Mouse (Mus musculus) brown adipose tissue, adult 24 weeks (tissue): Measurements from ENCODE around the gene Capns1. TPM values are rescaled to one million over a fixed set of nuclear protein-coding genes. Genes with fewer than 3 reads are reported as not detected.
"Not testable (repeated sequence)": the region's sequence is repeated elsewhere in the genome, so short reads cannot be mapped to it uniquely, and the experiment has no call there.

Experiments used
- H3K27ac ChIP-seq: fragments of 200-500 bp; replicated peaks from 2 replicates; pipeline ENCODE4 v1.5.1; 2012; ENCODE audit warnings: low read depth, mild to moderate bottlenecking, low read length
- H3K4me1 ChIP-seq: fragments of 200-500 bp; 2 replicates; pipeline ENCODE4 v1.6.1; 2012; ENCODE audit warnings: low read length, mixed read lengths; ENCODE audit not compliant: control insufficient read depth, insufficient read depth, insufficient read length
- H3K4me3 ChIP-seq: fragments of 200-500 bp; 2 replicates; pipeline ENCODE4 v1.5.1; 2012; ENCODE audit warnings: low read depth, mild to moderate bottlenecking, low read length, moderate library complexity; ENCODE audit not compliant: insufficient read depth
- polyA plus RNA-seq: library from polyadenylated mRNA; stranded (reverse); fragments of >200 nt; gene quantifications from 2 replicates; pipeline ENCODE4 v1.2.4, GENCODE M21; 2012; ENCODE audit not compliant: missing spikeins, insufficient read depth, insufficient read length

Gene Capns1
- polyA plus RNA-seq, 1 experiment, result 708 TPM

DNA sequence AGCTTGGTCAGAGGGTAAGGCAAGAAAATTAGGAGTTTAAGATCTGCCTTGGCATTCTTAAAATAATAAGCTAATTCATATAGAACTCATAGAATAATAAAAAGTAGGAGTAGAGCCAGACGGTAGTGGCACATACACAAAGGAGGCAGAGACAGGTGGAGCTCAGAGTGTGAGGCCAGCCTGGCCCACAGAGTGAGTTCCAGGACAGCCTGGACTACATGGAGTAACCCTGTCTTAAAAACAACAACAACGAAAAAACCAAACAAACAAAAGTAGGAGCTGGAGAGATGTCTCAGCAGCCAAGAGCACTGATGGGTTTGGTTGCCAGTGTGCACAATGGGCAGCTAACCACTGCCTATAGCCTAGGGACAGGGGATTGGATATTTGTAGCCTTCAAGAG is 18.7 kb upstream of the Capns1 start:
- no peaks in the 10 kb centered on the region; the same call in 1 of the 2 replicates for H3K4me1 ChIP-seq
- H3K27ac ChIP-seq, result no peak overlapping the region
- H3K4me3 ChIP-seq, result no peak overlapping the region

DNA sequence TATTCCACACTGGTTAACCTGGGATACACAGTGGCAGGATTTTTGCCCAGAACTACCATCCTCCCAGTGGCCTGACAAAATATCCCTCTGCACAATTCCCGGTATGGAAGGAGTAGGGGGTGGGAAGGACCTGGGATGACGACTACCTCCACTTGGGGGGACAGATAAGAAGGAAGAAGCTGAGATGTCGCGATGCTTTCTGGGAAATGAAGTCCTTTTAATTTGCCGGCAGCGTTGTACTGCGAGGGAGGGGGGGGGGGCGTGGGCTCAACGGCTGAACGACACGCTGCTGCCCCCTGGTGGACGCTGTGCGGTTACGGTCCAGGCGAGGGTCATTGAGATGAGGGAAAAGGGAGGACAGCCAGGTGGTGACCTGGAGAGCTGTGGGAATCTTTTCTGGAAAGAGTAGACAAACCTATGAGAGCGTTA is 18.1 kb upstream of the Capns1 start:
- Histone ChIP-seq H3K4me3 (peak overlapping the region; percentile 32; the same call in 1 of the 2 replicates), H3K4me1 (no peaks in the 10 kb centered on the region; the same call in 1 of the 2 replicates), H3K27ac (peak overlapping the region; percentile 66)

DNA sequence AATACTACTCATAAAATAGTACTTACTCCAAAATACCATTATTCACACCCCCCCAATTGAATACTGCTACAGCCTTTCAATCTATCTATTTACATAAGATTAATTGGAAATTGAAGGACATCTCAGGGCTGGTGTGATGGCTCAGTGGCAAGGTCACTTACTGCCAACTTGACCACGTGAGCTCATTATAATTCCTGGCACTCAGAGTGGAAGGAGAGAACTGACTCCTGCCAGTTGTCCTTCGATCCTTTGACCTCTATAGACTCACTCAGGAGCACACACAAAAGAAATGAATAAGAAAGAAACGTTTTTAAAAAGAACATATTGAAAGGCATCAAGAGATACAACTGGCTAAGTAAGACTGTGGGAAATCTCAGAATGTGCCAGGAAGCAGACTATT is 17.3 kb upstream of the Capns1 start:
- H3K4me1 ChIP-seq, result no peaks in the 10 kb centered on the region; the same call in 1 of the 2 replicates
- no peak overlapping the region for H3K27ac ChIP-seq
- H3K4me3 ChIP-seq, result no peak overlapping the region

DNA sequence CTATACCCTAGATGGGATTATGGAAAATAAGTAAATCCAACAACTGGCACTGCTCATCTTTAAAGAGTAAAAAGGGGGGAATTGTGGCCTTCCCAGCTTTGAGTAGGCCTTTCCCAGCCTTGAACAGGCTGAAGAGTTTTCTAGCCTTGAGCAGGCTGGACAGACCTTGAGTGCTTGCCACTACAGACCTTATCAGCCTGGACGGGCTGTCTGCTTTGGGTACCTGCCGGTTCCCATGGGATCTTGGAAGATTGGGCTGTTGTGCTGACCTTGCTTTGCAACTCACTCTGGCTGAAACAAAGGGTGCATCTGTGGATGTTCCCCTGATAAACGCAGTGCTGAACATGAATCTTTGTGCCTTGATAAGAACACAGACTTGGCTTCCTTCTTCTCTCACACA is 15.3 kb upstream of the Capns1 start:
- Histone ChIP-seq H3K4me1 (no peaks in the 10 kb centered on the region), H3K4me3 (no peak overlapping the region), H3K27ac (no peak overlapping the region)

DNA sequence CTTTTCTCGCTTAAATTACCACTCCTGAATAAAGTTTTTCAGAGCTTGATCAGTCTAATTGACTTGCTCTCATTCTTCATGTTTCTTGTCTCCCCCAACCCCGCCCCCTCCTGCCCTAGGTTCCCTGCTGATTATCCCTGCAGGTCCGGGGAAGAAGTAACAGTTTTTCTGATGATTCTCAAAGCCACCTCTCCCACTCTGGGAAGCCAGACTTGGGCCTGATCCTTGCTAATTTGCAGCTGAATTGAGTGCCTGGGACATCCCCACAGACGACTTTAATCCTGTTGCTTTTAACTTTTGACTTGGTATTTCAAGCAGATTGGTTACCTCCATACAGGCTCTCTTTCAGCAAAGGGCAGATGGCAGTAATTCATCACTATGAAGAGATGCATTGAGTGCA is 12.4 kb upstream of the Capns1 start:
- H3K4me3 ChIP-seq, result no peak overlapping the region
- H3K4me1 ChIP-seq, result no peaks in the 10 kb centered on the region
- H3K27ac ChIP-seq, result no peak overlapping the region

DNA sequence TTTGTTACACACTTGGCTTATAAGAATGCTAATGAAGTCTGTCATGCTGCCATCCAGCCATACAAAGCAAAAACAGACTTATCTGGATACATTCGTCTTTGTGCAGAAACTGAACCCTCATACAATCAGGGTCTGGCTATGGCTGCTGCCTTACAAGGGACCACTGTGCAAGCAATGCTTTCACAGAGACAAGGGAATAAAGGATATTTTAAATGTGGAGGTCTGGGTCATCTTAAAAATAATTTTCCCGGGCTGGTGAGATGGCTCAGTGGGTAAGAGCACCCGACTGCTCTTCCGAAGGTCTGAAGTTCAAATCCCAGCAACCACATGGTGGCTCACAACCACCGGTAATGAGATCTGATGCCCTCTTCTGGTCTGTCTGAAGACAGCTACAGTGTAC is 7.8 kb upstream of the Capns1 start:
- H3K27ac ChIP-seq, H3K4me3 ChIP-seq, H3K4me1 ChIP-seq: not testable (repeated sequence)

DNA sequence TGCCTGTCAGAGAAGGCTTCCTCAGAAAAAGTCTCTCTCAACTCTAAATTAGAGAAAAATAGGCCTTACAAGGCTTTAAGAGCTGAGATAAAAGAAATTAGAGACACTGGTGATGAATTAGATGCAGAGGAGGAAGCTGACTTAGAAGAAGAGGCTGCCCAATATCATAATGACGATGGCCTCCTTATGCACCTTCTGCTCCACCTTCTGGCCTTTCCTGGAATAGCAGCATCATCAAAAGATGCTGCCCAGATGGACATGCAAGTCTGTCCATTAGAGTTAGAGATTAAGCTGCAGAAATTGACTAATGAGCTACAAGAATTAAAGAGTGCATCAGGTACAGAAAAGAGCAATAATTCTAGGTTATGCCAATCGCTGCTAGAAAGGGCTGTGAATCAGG is 6.8 kb upstream of the Capns1 start:
- Histone ChIP-seq H3K27ac (no peak overlapping the region), H3K4me1 (no peaks in the 10 kb centered on the region), H3K4me3 (no peak overlapping the region)

DNA sequence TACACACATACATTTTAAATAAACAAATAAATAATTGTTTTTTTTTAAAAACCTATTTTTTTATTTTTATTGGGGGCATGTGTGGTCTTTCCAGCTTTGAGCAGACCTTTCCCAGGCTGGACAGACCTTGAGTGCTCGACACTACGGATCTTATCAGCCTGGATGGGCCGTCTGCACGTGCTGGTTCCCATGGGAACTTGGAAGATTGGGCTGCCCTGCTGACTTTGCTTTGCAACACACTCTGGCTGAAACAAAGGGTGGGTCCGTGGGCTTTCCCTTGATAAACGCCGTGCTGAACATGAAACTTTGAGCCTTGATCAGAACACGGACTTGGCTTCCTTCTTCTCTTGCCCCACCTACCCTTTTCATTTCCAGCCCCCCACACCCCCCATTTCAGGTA is 5.8 kb upstream of the Capns1 start:
- Histone ChIP-seq H3K4me1 (no peaks in the 10 kb centered on the region), H3K4me3 (no peak overlapping the region), H3K27ac (no peak overlapping the region)

DNA sequence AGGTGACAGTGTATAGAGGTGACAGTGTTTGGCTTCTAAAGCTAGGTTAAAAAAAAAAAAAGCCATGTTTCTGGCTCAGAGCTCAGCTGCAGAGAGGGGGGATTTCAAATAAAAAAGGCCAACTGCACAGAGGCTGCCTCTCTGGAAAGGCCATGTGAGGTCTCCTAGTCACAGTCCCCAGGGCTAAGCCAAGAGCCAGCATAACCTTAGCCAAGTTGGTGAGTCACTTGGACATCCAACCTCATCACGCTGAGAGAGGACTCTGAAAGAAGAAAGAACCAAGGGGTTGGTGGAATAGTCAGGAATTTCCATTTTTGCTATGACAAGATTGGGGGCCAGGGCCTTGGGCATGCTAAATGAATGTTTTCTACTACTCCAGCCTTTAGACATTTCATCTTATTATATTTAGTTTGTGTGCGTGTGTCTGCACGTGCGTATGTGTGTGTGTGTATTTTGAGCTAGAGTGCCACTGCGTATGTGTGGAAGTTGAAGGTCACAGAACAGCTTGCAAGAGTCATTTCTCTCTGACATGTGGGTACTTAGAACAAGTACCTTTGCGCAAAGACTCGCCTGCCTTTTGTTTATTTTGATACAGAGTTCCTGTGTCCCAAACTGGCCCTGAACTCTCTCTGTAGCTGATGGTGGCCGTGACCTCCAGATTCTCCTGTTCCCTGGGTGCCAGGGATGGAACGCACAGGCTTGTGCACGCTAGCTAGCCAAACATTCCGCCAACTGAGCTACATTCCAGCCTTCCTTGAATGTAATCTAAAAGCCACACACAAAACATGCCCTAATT is 4.5 kb upstream of the Capns1 start:
- Histone ChIP-seq H3K4me3 (no peak overlapping the region), H3K27ac (peak overlapping the region; percentile 87), H3K4me1 (0 out of 2 replicates have a peak, but pooled peaks cover 1% of the 10 kb centered on the region)

DNA sequence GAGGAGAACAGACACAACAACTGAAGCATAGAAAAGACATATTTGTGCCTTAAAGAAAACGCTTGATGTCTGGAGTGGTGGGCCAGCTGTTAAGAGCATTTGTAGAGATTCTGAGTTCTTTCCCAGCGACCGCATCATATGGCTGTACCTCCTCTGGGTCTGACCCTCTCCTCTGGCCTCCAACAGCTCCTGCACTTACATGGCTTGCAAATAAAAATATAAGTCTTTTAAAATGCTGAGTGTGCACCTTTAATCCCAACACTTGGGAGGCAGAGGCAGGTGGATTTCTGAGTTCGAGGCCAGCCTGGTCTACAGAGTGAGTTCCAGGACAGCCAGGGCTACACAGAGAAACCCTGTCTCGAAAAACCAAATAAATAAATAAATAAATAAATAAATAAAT is 2.0 kb upstream of the Capns1 start:
- H3K4me3 ChIP-seq, H3K27ac ChIP-seq, H3K4me1 ChIP-seq: not testable (repeated sequence)

DNA sequence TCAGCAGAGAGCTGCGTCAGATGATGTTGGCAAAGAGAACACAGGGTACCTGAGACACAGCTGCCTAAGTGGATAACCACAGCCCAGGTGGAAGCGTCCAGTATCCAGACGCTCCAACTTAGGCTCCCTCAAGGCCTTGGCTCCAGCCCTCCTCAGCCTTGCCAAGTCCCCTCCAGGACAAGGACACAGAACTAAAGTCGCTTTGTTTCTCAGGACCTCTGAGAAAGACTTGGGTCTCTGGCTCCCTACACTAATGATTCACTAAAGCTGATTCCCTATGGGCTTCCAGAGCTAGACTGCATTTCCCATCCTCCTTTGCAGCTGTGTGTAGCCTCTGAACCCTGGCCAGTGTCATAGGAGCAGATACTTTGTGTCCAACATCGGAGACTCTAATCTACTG is 1.6 kb upstream of the Capns1 start:
- Histone ChIP-seq H3K27ac (no peak overlapping the region), H3K4me3 (no peak overlapping the region), H3K4me1 (0 out of 2 replicates have a peak, but pooled peaks cover 6% of the 10 kb centered on the region)

DNA sequence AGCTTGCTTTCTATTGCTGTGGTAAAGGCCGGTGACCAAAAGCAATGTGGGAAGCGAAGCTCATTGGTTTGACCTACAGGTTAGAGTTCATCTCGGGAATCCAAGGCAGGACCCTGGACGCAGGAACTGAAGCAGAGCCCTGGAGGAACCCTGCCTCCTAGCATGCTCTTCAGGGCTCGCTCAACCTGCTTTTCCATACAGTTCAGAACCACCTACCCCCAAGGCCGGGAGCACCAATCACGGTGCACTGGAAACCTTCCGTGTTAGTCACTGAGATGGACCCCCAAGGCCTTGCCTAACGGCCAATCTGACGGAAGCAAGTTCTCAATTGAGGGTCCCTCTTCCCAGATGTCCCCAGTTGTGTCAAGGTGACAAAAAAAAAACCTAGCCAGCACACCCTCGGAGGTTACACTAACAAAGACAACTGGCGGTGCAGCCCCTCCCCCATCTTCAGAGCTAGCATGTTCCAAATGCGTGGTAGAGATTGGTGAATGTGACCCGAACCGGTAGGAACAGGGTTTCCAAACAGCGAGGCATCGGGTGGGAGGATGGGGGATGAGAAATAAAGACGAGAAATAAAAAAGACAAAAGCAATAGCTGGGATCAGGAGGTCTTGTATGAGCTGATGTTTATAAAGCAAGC is 1.0 kb upstream of the Capns1 start:
- H3K27ac ChIP-seq, result no peak overlapping the region

DNA sequence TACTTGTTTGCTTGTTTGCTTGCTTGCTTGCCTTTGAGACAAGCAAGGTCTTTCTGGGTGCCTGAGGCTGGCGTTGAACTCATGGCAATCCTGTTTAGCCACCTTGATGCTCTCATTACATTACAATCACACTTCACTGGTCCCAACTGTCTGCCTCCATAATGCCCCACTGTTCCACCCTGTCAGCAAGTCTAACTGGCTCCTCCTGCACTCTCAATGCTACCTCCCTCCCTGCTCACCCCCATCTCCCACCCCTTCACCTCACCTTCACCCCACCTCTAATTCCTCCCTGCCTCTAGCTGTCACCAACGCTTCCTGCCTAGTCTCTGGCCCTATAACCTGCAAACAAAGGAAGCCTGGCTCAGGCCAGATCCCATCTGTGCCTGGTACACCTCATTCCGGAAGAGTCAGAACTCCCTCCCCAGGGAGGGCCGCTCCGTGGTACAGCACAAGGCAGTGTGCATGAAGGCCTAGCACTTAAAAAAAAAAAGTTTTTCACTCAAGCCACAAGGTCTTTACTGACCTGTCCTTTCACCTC is 950 bp downstream of the Capns1 start:
- Histone ChIP-seq H3K27ac (0 out of 2 replicates have a peak overlapping the region, but pooled peaks have one; percentile 14), H3K4me3 (no peak overlapping the region)

More for the DNA sequence above, 1.0 kb upstream of the Capns1 start:
- Histone ChIP-seq H3K4me3 (no peak overlapping the region), H3K4me1 (0 out of 2 replicates have a peak, but pooled peaks cover 6% of the 10 kb centered on the region)

DNA sequence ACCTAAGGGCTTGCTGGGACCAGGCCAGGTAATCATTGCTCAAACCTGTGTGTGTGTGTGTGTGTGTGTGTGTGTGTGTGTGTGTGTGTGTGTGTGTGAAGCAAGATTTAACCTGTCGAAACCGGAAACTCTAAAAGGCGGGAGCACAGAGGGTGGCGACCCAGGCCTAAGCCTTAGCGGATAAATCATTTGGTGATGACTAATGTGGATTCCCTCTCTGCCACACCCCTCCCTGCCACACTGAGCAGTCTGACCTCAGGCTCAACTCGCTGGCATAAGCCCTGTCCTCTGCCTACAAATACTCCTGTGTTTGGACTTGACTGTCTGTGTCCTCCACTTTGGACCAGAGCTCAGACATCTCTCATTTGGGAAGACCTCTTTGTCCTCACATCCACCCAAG is 2.4 kb downstream of the Capns1 start:
- Histone ChIP-seq H3K27ac (no peak overlapping the region; the same call in 1 of the 2 replicates), H3K4me1 (0 out of 2 replicates have a peak, but pooled peaks cover 7% of the 10 kb centered on the region), H3K4me3 (no peak overlapping the region)

More for the DNA sequence above, 950 bp downstream of the Capns1 start:
- 0 out of 2 replicates have a peak, but pooled peaks cover 7% of the 10 kb centered on the region for H3K4me1 ChIP-seq

DNA sequence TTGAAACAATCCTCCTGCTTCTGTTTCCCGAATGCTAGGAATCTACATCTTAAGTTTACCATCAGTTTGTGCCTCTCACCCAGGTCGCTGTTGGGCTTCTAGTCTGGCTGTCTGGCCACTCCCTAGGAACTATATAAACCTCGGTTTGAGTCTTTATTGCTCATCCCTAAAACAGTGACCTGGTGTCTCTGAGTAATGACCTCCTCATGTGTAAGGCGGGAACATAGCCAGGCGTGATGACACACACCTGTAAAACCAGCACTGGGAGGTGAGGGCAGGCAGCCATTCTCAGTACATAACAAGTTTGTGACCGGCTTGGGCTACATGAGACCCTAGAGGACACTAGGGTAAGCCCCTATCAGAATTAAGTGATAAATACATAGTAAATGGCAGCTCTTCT is 3.1 kb downstream of the Capns1 start:
- 0 out of 2 replicates have a peak overlapping the region, but pooled peaks have one; percentile 8 for H3K4me3 ChIP-seq
- no peak overlapping the region for H3K27ac ChIP-seq
- 0 out of 2 replicates have a peak, but pooled peaks cover 7% of the 10 kb centered on the region for H3K4me1 ChIP-seq
